Mouse (Mus musculus) hindlimb bud, embryonic 11.5 days (tissue): ENCODE data around the gene Cd86.

Experiments
- DNase-seq: peaks from one replicate; pipeline ENCODE4 v3.0.0-alpha.2; 2012; ENCODE audit warnings: low read depth, low spot score; ENCODE audit errors: extremely low spot score

The Cd86 gene

DNA sequence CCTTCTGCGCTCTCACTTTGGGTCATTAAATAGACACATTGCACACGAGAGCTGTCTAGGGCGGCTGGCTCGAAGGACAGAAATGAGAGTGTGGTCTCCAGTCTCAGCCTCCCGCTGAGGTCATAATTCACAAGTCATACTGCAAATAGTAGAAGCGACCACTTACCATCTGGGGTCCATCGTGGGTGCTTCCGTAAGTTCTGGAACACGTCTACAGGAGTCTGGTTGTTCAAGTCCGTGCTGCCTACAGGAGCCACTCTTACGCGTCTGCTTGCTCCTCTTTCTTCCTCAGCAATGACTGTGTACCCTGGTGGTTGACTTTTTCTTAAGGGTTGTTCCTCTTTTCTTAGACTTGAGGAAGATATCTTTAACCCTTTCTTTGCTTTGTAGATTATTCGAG lies at the start of gene Cd86:
TSS of gene Cd86 (minus strand) at position 300 of the 400 bp plus-strand sequence.
- DNase-seq = no peak

- no peak for DNase-seq
Measured at GRCm38 (mm10) chr16:36711760-36712159, 45.9 kb upstream of the Cd86 start.

- no peak for DNase-seq
Measured at GRCm38 (mm10) chr16:36710794-36711193, 44.9 kb upstream of the Cd86 start.

GRCm38 (mm10) chr16:36709405-36709804 lies 43.5 kb upstream of the Cd86 start:
- no peak for DNase-seq

GRCm38 (mm10) chr16:36708751-36709150 lies 42.9 kb upstream of the Cd86 start:
- DNase-seq = no peak

DNA sequence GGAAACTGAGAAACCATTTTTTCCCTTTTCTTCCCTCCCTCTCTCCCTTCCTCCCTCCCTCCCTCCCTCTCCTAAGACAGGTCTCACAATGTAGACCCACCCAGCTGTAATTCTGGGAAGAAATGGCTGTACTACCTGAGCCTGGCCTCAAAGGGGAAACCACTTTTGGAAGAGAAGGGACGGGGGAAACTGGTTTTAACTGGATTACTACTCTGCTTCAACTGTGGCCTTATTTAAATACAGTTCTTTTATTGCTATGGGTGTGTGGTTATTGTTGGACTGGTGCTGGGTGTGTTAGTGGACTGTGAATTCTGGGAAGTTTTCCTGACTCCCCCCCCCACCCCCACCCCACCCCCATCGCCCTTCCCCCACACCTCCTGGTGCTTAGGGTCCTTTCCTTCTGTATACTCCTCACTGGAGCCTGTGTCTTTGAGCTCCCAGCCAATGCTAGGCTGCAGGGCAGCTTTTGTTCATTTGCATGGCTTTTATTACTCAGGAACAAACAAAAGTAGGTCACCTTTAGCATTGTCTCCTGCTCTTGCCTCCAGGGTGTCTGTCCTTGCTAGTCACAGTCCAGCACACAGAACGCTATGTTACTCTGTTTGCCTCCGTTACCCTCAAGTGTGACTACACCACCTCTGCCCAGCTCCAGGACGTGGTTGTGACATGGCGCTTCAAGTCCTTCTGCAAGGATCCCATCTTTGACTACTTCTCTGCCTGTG lies 42.0 kb upstream of the Cd86 start:
- no peak for DNase-seq

GRCm38 (mm10) chr16:36700484-36700883 lies 34.6 kb upstream of the Cd86 start:
- DNase-seq = no peak

DNA sequence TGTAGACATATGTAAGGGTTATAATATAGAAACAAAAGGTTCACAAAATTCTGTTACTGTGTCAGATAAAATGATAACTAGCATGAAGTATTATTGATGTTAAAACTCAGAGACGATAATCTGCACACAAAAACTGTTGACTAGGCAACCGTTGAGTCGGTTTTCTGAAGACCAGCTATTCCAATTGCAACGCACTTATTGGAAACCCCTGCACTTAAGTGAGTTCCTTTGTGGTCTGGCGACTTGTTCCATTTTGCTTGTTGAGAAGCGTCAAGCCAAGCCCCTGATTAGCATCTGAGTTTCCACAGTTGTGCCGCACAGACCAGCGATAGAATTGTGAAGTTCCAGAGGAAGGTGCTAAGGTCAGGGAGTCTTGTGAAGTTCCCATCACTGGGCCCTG lies 31.4 kb upstream of the Cd86 start:
- no peak for DNase-seq

DNA sequence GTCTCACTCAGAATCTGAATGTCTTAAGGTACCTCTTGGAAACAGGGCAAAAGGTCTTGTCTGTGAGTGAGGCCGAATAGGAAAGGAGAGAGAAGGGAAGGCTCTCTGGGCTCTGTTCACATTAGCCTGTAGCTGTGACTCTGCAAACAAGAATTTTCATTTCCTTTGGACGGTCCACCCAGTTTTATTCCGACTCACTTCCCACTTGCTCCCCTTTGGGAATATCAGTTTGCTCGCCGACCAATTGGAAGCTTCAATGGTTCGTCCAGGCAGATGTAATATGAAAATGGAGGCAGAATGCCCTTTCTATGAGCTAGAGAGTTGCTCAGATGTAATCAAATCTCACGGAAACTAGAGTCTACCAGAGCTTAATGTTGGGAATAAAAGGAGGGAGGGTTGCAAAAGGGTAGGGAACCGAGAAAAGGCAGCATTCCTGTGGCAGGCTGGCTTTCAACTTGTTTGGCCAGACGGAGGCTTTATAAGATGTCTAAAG lies 29.0 kb upstream of the Cd86 start:
- no peak for DNase-seq

DNA sequence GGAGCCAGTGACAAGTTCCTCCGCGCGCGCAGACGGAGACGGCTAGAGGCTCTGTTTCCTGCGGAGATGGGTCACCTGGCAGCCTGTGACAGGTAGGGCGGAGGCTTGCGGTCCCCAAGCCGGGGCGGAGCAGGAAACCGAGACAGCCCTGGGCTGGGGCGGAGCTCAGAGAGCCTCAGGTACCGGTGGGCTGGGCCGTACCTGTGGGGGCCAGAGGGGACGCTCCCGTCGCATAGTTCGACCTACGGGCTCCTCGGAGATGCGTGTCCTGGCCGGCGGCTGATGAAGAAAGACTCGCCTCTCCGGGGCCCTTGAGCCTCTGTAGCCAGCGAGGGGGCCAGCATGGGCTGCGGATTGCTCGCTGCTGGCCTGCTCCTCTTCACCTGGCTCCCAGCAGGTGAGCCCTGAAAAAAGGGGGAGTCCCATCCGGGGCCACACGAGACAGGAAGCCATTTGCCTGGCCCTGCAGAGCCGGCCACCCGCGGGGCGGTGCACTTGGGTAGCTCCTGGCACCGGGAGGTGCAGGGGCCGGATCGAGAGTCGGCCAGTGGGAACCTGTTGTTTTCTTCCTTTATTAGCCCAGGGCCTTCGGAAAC lies 28.0 kb upstream of the Cd86 start, which contains the start of gene Ildr1:
TSS of gene Ildr1 (plus strand) at position 161 of the 596 bp plus-strand sequence.
- DNase-seq = no peak

- no peak for DNase-seq
Measured at GRCm38 (mm10) chr16:36691484-36691883, 25.6 kb upstream of the Cd86 start.

DNA sequence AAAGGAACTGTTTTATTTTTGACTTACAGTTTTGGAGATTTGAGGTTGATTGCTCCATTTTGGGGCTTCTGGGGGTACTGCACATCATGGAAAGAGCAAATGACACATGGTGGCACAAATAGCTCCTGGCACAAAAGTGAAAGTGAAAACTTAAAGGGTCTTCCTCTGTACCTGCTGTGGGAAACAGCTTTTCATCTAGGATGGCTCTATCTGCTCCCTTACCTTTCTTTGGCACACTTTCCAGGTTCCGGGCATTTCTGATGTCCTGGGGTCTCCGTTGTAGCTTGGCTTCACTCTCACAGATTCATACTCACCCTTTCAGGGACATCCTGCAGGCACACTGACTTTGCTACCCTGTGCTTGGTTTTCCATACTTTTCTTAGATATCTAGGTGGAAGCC lies 22.2 kb upstream of the Cd86 start:
- DNase-seq = no peak

DNA sequence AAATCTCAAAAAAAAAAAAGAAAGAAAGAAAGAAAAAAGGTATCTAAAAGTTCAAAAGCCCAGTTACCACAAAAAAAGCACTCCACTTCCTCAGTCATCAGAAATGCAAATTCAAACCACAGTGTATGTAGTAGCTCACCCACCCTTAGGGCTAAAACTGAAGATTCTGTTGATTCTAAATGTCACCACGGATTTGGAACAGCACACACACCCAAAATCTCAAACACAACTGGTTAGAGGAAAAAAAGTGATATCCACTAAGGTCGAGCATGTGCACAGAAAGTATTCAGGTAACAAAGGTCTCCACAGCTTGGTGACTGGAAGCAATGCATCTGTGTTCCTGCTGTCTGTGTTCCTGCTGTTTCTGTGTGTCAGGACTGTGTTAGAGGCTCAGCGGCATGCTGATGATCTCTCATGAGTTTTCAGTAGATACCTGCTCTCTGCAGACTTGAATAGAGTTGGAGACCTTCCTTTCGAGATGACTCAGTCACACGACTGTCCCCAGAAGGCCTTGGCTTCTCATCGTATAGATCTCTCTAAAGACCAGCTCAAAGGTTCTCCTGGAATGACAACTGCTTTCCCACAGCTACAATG lies 18.5 kb upstream of the Cd86 start:
- DNase-seq = no peak

- DNase-seq = no peak
Measured at GRCm38 (mm10) chr16:36681829-36682228, 15.9 kb upstream of the Cd86 start.

- DNase-seq = no peak
Measured at GRCm38 (mm10) chr16:36675902-36676301, 10.0 kb upstream of the Cd86 start.

GRCm38 (mm10) chr16:36675304-36675703 lies 9.4 kb upstream of the Cd86 start:
- no peak for DNase-seq

DNA sequence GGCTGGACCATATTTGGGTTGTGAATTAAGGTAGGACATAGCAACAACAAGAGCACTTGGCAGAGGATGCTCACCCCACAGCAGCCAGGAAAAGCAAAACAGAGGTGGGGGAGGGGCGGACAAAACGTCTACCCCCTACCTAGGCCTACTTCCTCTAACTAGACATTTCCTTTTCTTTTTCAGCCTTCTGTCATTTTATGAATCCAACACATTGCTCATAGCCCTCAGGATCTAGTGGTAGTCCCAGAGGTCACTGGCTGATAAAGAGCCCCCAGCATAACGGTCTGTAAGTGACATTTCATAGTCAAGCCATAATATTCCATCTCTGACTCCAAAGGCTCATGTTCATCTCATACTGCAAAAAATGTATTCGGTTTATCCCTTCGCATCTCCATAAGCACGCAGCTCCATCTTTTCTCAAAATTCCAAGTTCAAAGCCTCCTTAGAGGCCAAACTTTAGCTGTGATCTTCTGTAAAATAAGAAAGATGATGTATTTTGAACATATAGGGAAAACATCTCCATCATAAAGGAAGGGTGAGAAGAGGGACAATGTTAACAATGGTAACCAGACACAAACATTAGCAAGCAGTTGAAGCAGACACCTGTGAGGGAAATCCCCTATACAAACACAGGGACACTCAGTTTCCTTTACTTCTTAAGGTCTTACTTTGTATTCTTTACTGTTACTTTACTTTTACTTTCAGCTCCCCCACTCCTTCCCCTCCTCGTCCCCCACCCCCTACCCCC lies 8.8 kb upstream of the Cd86 start:
- no peak for DNase-seq

GRCm38 (mm10) chr16:36673196-36673595 lies 7.3 kb upstream of the Cd86 start:
- no peak for DNase-seq

GRCm38 (mm10) chr16:36670590-36670989 lies 4.7 kb upstream of the Cd86 start:
- no peak for DNase-seq

DNA sequence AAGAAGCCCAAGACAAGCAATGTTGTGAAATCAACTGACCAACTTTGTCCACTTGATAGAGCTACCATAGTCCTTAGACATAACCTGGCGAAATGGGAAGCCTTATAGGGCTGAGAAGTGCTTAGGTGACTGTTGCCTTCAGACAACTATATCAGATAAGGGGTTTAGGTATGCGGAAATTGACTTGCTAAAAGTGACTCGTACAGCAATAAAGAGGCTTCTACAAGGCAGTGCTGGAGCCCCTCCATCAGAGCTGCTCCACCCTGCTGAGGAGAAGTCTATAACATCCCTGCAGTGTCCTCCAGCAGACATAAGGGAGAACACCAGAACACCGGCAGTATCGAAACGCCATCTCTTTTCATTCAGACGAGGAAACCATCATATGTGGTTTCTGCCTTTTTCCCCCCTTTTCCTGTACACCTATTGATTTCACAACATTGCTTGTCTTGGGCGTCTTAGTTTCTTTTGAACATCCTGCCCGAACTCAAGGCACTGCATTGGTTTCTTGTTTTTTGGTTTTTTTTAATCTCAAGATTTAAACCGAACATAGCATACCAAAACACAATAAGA lies 652 bp upstream of the Cd86 start:
- DNase-seq = no peak

DNA sequence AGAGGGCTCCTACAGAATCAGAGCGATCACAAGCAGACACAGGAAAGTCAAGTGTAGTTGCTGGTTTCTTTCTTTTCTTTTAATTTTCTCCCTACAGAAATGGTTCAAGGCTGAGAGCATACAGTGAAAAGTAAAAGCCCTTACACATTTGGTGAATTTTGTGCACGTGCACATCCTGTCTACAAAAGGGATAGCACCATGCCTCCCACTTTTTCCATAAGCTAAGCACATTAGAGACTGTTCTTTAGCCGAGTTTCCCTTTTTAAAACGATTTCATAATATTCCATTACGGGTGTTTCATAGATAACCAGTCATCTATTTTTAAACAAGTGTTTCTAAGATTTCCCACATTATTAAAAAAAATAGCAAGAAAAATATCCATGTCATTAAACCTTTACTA lies 2.4 kb downstream of the Cd86 start:
- no peak for DNase-seq
